Mouse (Mus musculus): ENCODE data around the gene Enpp7. TPM values are rescaled to one million over a fixed set of nuclear protein-coding genes. Genes with fewer than 3 reads are reported as not detected.

Gene Enpp7
- polyA plus RNA-seq, 1 experiment from 2014 or later = not detected

GRCm38 (mm10) chr11:118963926-118964325, 24.1 kb upstream of the Enpp7 start:
- 80% methylated on average over 5 of the region's 5 CpGs for WGBS
- Histone ChIP-seq H3K27me3 (replicated peaks; ENCODE audit: control insufficient read depth, insufficient read depth, low read length) (no peaks in the 10 kb centered on the region), H3K4me1 (replicated peaks; ENCODE audit: control insufficient read depth, insufficient read depth, low read length) (no peaks in the 10 kb centered on the region), H3K9me3 (ENCODE audit: control insufficient read depth, low read length) (no peaks in the 10 kb centered on the region), H3K36me3 (ENCODE audit: control insufficient read depth, insufficient read depth, low read length) (no peaks in the 10 kb centered on the region), H3K9ac (ENCODE audit: low read depth, low read length) (no peak overlapping the region), H3K27ac (ENCODE audit: low read depth, low read length) (no peak overlapping the region), H3K4me2 (no peak overlapping the region), H3K4me3 (ENCODE audit: low read depth, low read length) (no peak overlapping the region)
- ATAC-seq (replicated peaks; ENCODE audit: low FRiP score) = no peak
- no peak for DNase-seq (ENCODE audit: low spot score)

GRCm38 (mm10) chr11:118965078-118965477, 22.9 kb upstream of the Enpp7 start:
- H3K27ac ChIP-seq (ENCODE audit: low read depth, low read length) = no peak overlapping the region
- no peaks in the 10 kb centered on the region for H3K9me3 ChIP-seq (ENCODE audit: control insufficient read depth, low read length)
- H3K4me3 ChIP-seq (ENCODE audit: low read depth, low read length) = no peak overlapping the region
- H3K4me2 ChIP-seq = no peak overlapping the region
- H3K4me1 ChIP-seq (replicated peaks; ENCODE audit: control insufficient read depth, insufficient read depth, low read length) = no peaks in the 10 kb centered on the region
- H3K9ac ChIP-seq (ENCODE audit: low read depth, low read length) = no peak overlapping the region
- no peak for DNase-seq (ENCODE audit: low spot score)
- H3K36me3 ChIP-seq (ENCODE audit: control insufficient read depth, insufficient read depth, low read length) = no peaks in the 10 kb centered on the region
- H3K27me3 ChIP-seq (replicated peaks; ENCODE audit: control insufficient read depth, insufficient read depth, low read length) = no peaks in the 10 kb centered on the region
- no peak for ATAC-seq (replicated peaks; ENCODE audit: low FRiP score)
- 53% methylated on average over 7 of the region's 7 CpGs for WGBS

GRCm38 (mm10) chr11:118971470-118972034, 16.4 kb upstream of the Enpp7 start:
- ATAC-seq (replicated peaks; ENCODE audit: low FRiP score) (no peak), DNase-seq (ENCODE audit: low spot score) (no peak)
- H3K27ac ChIP-seq (ENCODE audit: low read depth, low read length) = no peak overlapping the region
- no peak overlapping the region for H3K4me3 ChIP-seq (ENCODE audit: low read depth, low read length)
- 34% methylated on average over 20 of the region's 20 CpGs for WGBS
- no peaks in the 10 kb centered on the region for H3K9me3 ChIP-seq (ENCODE audit: control insufficient read depth, low read length)
- no peak overlapping the region for H3K4me2 ChIP-seq
- 0 out of 2 replicates have a peak, but pooled peaks cover 3% of the 10 kb centered on the region for H3K4me1 ChIP-seq (replicated peaks; ENCODE audit: control insufficient read depth, insufficient read depth, low read length)
- no peaks in the 10 kb centered on the region for H3K36me3 ChIP-seq (ENCODE audit: control insufficient read depth, insufficient read depth, low read length)
- H3K27me3 ChIP-seq (replicated peaks; ENCODE audit: control insufficient read depth, insufficient read depth, low read length) = peaks cover 6% of the 10 kb centered on the region
- no peak overlapping the region for H3K9ac ChIP-seq (ENCODE audit: low read depth, low read length)

DNA sequence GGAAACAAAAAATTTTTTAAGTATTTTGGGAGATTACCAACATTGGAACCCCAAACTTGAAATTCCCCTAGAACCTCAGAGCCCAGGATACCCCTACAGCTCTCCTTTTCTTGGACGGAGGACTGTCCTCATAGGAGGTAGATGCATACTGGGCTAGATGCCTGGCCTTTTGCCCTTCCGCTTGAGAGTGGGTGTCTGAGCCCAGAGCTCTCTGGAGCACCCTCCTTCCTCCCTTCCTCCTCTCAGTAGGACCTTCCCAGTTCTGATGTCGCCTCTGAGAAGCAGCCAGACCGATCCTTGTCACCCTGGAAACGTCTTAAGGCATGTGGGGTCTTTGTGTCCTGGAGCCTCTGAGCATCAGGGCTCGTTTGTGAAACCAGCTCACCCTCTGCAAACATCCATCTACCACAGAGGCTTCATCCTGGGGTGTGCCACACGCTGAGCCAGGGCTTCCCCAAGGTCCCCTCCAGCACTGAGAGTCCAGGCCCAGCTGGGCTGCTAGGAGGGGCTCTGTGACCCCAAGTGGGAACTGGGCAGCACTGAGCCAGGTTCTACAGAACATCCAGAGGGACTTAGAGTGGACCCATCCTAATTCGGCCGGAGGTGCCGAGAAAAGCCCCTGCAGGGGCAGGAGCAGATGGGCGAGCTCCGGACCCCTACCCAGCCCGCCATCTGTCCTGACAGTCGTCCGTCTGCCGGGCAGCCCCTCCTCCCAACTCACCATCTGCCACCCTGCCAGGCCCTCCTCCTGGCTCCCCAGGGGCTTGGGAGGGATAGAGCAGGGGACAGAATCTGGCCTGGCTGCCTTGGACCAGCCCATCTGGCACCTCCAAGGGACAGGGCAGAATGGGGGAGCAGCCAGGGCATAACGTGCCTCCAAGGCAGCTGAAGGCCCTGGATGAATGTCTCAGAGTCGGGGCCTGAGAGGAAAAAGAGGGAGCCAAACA, 15.3 kb upstream of the Enpp7 start:
- no peaks in the 10 kb centered on the region for H3K9me3 ChIP-seq (ENCODE audit: control insufficient read depth, low read length)
- H3K4me1 ChIP-seq (replicated peaks; ENCODE audit: control insufficient read depth, insufficient read depth, low read length) = 0 out of 2 replicates have a peak, but pooled peaks cover 3% of the 10 kb centered on the region
- WGBS = 43% methylated on average over 18 of the region's 18 CpGs
- ATAC-seq (replicated peaks; ENCODE audit: low FRiP score) (no peak), DNase-seq (ENCODE audit: low spot score) (no peak)
- no peak overlapping the region for H3K4me3 ChIP-seq (ENCODE audit: low read depth, low read length)
- H3K27me3 ChIP-seq (replicated peaks; ENCODE audit: control insufficient read depth, insufficient read depth, low read length) = peaks cover 9% of the 10 kb centered on the region
- no peak overlapping the region for H3K27ac ChIP-seq (ENCODE audit: low read depth, low read length)
- no peak overlapping the region for H3K4me2 ChIP-seq
- H3K9ac ChIP-seq (ENCODE audit: low read depth, low read length) = no peak overlapping the region
- no peaks in the 10 kb centered on the region for H3K36me3 ChIP-seq (ENCODE audit: control insufficient read depth, insufficient read depth, low read length)

- ATAC-seq (replicated peaks; ENCODE audit: low FRiP score) (no peak), DNase-seq (ENCODE audit: low spot score) (no peak)
- H3K4me3 ChIP-seq (ENCODE audit: low read depth, low read length) = no peak overlapping the region
- H3K9me3 ChIP-seq (ENCODE audit: control insufficient read depth, low read length) = no peaks in the 10 kb centered on the region
- 0 out of 2 replicates have a peak, but pooled peaks cover 3% of the 10 kb centered on the region for H3K4me1 ChIP-seq (replicated peaks; ENCODE audit: control insufficient read depth, insufficient read depth, low read length)
- H3K27ac ChIP-seq (ENCODE audit: low read depth, low read length) = no peak overlapping the region
- no peaks in the 10 kb centered on the region for H3K36me3 ChIP-seq (ENCODE audit: control insufficient read depth, insufficient read depth, low read length)
- no peak overlapping the region for H3K9ac ChIP-seq (ENCODE audit: low read depth, low read length)
- H3K27me3 ChIP-seq (replicated peaks; ENCODE audit: control insufficient read depth, insufficient read depth, low read length) = peaks cover 14% of the 10 kb centered on the region
- H3K4me2 ChIP-seq = no peak overlapping the region
- whole genome bisulfite sequencing = 69% methylated on average over 7 of the region's 7 CpGs
Measured at GRCm38 (mm10) chr11:118974340-118974739, 13.6 kb upstream of the Enpp7 start.

GRCm38 (mm10) chr11:118975427-118975826, 12.6 kb upstream of the Enpp7 start:
- Histone ChIP-seq H3K4me3 (ENCODE audit: low read depth, low read length) (no peak overlapping the region), H3K4me1 (replicated peaks; ENCODE audit: control insufficient read depth, insufficient read depth, low read length) (0 out of 2 replicates have a peak, but pooled peaks cover 3% of the 10 kb centered on the region), H3K4me2 (peak overlapping the region; percentile 43), H3K27ac (ENCODE audit: low read depth, low read length) (no peak overlapping the region), H3K27me3 (replicated peaks; ENCODE audit: control insufficient read depth, insufficient read depth, low read length) (peaks cover 14% of the 10 kb centered on the region), H3K9me3 (ENCODE audit: control insufficient read depth, low read length) (no peaks in the 10 kb centered on the region), H3K9ac (ENCODE audit: low read depth, low read length) (no peak overlapping the region), H3K36me3 (ENCODE audit: control insufficient read depth, insufficient read depth, low read length) (no peaks in the 10 kb centered on the region)
- DNase-seq (ENCODE audit: low spot score) (peak; percentile 52), ATAC-seq (replicated peaks; ENCODE audit: low FRiP score) (no peak)
- 2% methylated on average over 10 of the region's 10 CpGs for WGBS

DNA sequence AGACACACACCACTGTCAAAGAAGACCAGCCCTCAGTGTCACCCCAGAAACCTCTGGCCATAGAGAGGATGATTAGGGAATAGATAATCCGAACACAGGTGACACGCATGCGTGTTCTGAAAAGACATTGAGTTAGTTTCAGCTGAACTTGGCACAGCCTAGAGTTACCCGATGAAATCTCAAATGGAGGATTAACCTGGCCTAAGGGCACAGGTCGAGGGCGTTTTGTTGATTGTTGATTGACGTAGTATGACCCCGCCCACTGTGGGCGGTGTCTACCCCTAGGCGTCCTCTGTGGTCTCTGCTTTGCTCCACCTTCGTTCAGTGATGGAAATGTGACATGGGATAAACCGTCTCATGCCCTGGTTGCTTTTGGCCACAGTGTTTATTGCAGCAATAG, 12.1 kb upstream of the Enpp7 start:
- H3K4me1 ChIP-seq (replicated peaks; ENCODE audit: control insufficient read depth, insufficient read depth, low read length) = 0 out of 2 replicates have a peak, but pooled peaks cover 3% of the 10 kb centered on the region
- H3K36me3 ChIP-seq (ENCODE audit: control insufficient read depth, insufficient read depth, low read length) = no peaks in the 10 kb centered on the region
- no peak overlapping the region for H3K4me3 ChIP-seq (ENCODE audit: low read depth, low read length)
- ATAC-seq (replicated peaks; ENCODE audit: low FRiP score) (no peak; the same call in 1 of the 2 replicates), DNase-seq (ENCODE audit: low spot score) (no peak)
- 20% methylated on average over 12 of the region's 12 CpGs for WGBS
- no peak overlapping the region for H3K27ac ChIP-seq (ENCODE audit: low read depth, low read length)
- H3K9me3 ChIP-seq (ENCODE audit: control insufficient read depth, low read length) = no peaks in the 10 kb centered on the region
- peaks cover 14% of the 10 kb centered on the region for H3K27me3 ChIP-seq (replicated peaks; ENCODE audit: control insufficient read depth, insufficient read depth, low read length)
- peak overlapping the region; percentile 43 for H3K4me2 ChIP-seq
- no peak overlapping the region for H3K9ac ChIP-seq (ENCODE audit: low read depth, low read length)

GRCm38 (mm10) chr11:118980388-118980787, 7.6 kb upstream of the Enpp7 start:
- no peak overlapping the region for H3K27ac ChIP-seq (ENCODE audit: low read depth, low read length)
- H3K9me3 ChIP-seq (ENCODE audit: control insufficient read depth, low read length) = no peaks in the 10 kb centered on the region
- H3K27me3 ChIP-seq (replicated peaks; ENCODE audit: control insufficient read depth, insufficient read depth, low read length) = peaks cover 11% of the 10 kb centered on the region; the same call in 1 of the 2 replicates
- H3K4me1 ChIP-seq (replicated peaks; ENCODE audit: control insufficient read depth, insufficient read depth, low read length) = 0 out of 2 replicates have a peak, but pooled peaks cover 3% of the 10 kb centered on the region
- no peak overlapping the region for H3K4me3 ChIP-seq (ENCODE audit: low read depth, low read length)
- WGBS = 76% methylated on average over 2 of the region's 2 CpGs
- H3K36me3 ChIP-seq (ENCODE audit: control insufficient read depth, insufficient read depth, low read length) = no peaks in the 10 kb centered on the region
- DNase-seq (ENCODE audit: low spot score) (no peak), ATAC-seq (replicated peaks; ENCODE audit: low FRiP score) (no peak)
- H3K9ac ChIP-seq (ENCODE audit: low read depth, low read length) = no peak overlapping the region
- H3K4me2 ChIP-seq = no peak overlapping the region

Data from liver, embryonic 11.5 days (tissue).